Mouse (Mus musculus) heart, embryonic 13.5 days (tissue): Measurements from ENCODE around the gene Junb. TPM values are rescaled to one million over a fixed set of nuclear protein-coding genes. Genes with fewer than 3 reads are reported as not detected.

Experiments
- ATAC-seq: fragments of 200-750 bp; cut with Nextera tagmentation; 2 replicates; pipeline ENCODE4 v1.8.0; 2017; ENCODE audit warnings: moderate TSS enrichment; ENCODE audit not compliant: insufficient number of reproducible peaks, low FRiP score, low TSS enrichment; ENCODE audit errors: extremely low read depth
- H3K27ac ChIP-seq: fragments of 300-500 bp; sonication (generic); replicated peaks from 2 replicates; pipeline ENCODE4 v1.5.1; 2015; ENCODE audit warnings: moderate library complexity, mild to moderate bottlenecking, inconsistent platforms
- H3K27me3 ChIP-seq: fragments of 300-500 bp; sonication (generic); replicated peaks from 2 replicates; pipeline ENCODE4 v1.6.1; 2015; ENCODE audit warnings: mild to moderate bottlenecking, inconsistent platforms
- H3K36me3 ChIP-seq: fragments of 300-500 bp; sonication (generic); 2 replicates; pipeline ENCODE4 v1.6.1; 2015; ENCODE audit warnings: mild to moderate bottlenecking, inconsistent platforms
- H3K4me1 ChIP-seq: fragments of 300-500 bp; sonication (generic); 2 replicates; pipeline ENCODE4 v1.6.1; 2015; ENCODE audit warnings: inconsistent platforms
- H3K4me2 ChIP-seq: fragments of 300-500 bp; sonication (generic); 2 replicates; pipeline ENCODE4 v1.6.1; 2015; ENCODE audit warnings: inconsistent platforms, mild to moderate bottlenecking, moderate library complexity
- H3K4me3 ChIP-seq: fragments of 300-500 bp; sonication (generic); 2 replicates; pipeline ENCODE4 v1.5.1; 2015; ENCODE audit warnings: moderate library complexity, mild to moderate bottlenecking, inconsistent platforms
- H3K9ac ChIP-seq: fragments of 300-500 bp; sonication (generic); 2 replicates; pipeline ENCODE4 v1.6.1; 2015; ENCODE audit warnings: inconsistent platforms, mild to moderate bottlenecking, moderate library complexity
- H3K9me3 ChIP-seq: fragments of 300-500 bp; sonication (generic); 2 replicates; pipeline ENCODE4 v1.6.1; 2016; ENCODE audit warnings: inconsistent platforms
- WGBS: fragments of 180-500 bp; shearing (Covaris S2); methylation state at CpG from one replicate; pipeline ENCODE4 v1.1.7; 2015; ENCODE audit warnings: mixed read lengths; 5-methylcytosine and 5-hydroxymethylcytosine counted together
- polyA plus RNA-seq: library from polyadenylated mRNA; unstranded; fragments of >200 nt; fragmentation: Nextera tagmentation; extraction: Ambion mirVana; gene quantifications from 2 replicates; pipeline ENCODE4 v1.2.1, GENCODE M21; 2015

Junb gene
- polyA plus RNA-seq, 1 experiment from 2014 or later = 12.9 TPM

DNA sequence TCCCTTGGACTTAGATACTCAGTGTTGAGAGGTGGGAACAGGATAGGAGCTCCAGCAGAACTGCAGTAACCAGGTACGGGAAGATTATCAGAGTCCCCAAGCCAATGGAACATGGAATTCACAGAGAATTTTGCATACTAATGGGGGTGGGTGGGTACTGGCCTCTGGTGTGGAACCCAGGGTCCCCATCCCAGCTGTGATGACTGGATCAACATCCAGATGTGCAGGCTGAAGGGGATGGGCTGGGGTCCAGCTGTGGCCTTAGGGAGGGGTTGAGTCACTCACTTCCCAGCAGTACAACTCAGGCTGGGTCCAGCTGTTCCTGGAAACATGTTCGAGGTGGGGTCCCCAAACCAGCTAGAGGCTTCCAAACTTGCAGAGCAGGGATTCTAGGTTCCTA is 9.4 kb upstream of the Junb start:
- H3K9me3 ChIP-seq = no peaks in the 10 kb centered on the region
- H3K27me3 ChIP-seq = peaks cover 28% of the 10 kb centered on the region
- WGBS = 62% methylated on average over 2 of the region's 2 CpGs
- H3K4me2 ChIP-seq = no peak overlapping the region
- H3K9ac ChIP-seq = 0 out of 2 replicates have a peak overlapping the region, but pooled peaks have one; percentile 10
- no peaks in the 10 kb centered on the region for H3K36me3 ChIP-seq
- H3K4me3 ChIP-seq = no peak overlapping the region
- H3K4me1 ChIP-seq = peaks cover 43% of the 10 kb centered on the region
- no peak for ATAC-seq
- no peak overlapping the region for H3K27ac ChIP-seq

DNA sequence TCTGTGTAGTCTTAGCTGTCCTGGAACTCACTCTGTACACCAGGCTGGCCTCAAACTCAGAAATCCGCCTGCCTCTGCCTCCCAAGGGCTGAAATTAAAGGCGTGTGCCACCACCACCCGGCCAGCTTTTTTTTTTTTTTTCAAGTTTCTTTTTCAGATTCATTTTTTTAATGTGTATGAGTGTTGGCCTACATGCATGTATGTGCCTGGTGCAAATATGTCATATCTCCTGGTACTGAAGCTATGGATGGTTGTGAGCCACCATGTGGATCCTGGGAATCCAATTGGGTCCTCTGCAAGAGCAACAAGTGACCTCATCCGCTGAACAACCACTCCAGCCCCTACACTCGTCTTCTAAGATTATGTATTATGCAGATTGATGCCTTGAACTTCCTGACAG is 8.9 kb upstream of the Junb start:
- H3K27me3 ChIP-seq = peaks cover 23% of the 10 kb centered on the region
- H3K4me3 ChIP-seq = no peak overlapping the region
- H3K36me3 ChIP-seq = no peaks in the 10 kb centered on the region
- no peak for ATAC-seq
- no peak overlapping the region for H3K9ac ChIP-seq
- 74% methylated on average over 5 of the region's 5 CpGs for WGBS
- H3K27ac ChIP-seq = no peak overlapping the region
- H3K4me2 ChIP-seq = no peak overlapping the region
- peaks cover 43% of the 10 kb centered on the region for H3K4me1 ChIP-seq
- H3K9me3 ChIP-seq = no peaks in the 10 kb centered on the region

DNA sequence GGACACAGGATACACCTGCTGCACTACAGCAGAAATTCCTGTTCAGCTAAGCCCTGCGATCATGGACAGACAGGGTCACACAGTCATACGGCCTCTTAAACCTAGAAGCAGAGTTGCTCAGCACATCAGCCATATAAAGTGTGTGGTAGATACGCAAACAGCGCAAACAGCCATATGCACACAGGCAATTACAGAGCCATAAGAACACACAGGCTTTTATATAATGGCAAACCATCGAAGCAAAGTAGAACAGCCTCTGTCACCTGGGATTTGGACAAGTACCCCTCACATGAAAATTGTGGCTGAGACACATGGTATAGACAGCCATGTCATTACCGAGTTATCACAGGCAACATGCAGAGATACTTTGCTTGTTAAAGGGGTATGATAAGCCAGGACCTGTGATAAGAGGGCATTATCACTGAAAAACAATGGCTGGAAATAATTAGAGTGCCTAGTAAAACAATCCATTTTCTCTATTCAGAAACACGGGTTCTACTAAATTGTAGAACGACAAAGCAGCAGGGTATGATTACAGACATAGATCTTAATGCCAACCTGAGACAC is 7.9 kb upstream of the Junb start:
- H3K27ac ChIP-seq = peak overlapping the region; percentile 72; the same call in 1 of the 2 replicates
- no peak for ATAC-seq
- peak overlapping the region; percentile 99 for H3K4me2 ChIP-seq
- H3K36me3 ChIP-seq = no peaks in the 10 kb centered on the region
- H3K9ac ChIP-seq = peak overlapping the region; percentile 83
- peaks cover 22% of the 10 kb centered on the region for H3K27me3 ChIP-seq
- H3K4me1 ChIP-seq = peaks cover 52% of the 10 kb centered on the region
- H3K4me3 ChIP-seq = peak overlapping the region; percentile 66
- 31% methylated on average over 8 of the region's 8 CpGs for WGBS
- no peaks in the 10 kb centered on the region for H3K9me3 ChIP-seq

DNA sequence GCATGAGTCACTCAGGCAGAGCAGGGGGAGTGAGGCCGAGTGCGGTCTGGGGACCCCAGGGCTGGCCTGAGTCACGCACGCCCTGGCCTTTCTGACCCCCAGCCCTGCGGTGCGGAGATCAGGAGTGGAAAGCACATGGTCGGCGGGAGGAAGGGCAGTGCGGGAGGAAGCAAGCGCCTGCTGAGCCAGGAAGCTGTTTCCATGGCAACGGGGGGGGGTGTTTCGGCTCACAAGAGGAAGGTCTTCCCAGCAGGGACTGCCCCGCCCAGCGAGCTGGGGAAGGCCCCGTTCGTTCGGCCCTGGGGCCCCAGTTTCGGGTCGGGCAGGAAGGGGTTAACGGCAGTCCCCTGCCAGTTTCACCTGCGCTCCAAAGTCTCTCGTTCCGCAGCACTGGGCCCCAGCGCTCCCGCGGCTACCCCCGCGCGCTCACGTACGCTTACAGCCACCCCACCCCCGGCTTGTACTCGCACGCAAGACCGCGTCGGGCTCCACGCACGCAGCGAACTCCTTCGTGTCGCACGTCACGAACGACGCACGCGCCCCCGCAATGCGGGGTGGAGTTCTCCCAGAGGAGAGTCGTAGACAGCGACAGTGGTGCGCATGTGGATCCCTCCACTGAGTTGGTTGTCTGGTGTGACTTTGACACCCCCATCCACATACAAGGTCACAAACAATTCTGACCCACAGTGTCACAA is 7.3 kb upstream of the Junb start:
- Histone ChIP-seq H3K36me3 (no peaks in the 10 kb centered on the region), H3K9ac (peak overlapping the region; percentile 83), H3K27ac (peak overlapping the region; percentile 72), H3K4me1 (peaks cover 53% of the 10 kb centered on the region), H3K4me2 (peak overlapping the region; percentile 99), H3K9me3 (no peaks in the 10 kb centered on the region), H3K4me3 (peak overlapping the region; percentile 66), H3K27me3 (peaks cover 22% of the 10 kb centered on the region)
- peak; percentile 27 for ATAC-seq
- WGBS = 1% methylated on average over 53 of the region's 53 CpGs

GRCm38 (mm10) chr8:84985049-84985683 is 6.6 kb upstream of the Junb start:
- H3K9ac ChIP-seq = peak overlapping the region; percentile 83
- peak overlapping the region; percentile 66 for H3K4me3 ChIP-seq
- H3K27ac ChIP-seq = peak overlapping the region; percentile 72
- peaks cover 22% of the 10 kb centered on the region for H3K27me3 ChIP-seq
- no peak for ATAC-seq
- 2% methylated on average over 23 of the region's 23 CpGs for WGBS
- H3K9me3 ChIP-seq = no peaks in the 10 kb centered on the region
- peaks cover 57% of the 10 kb centered on the region for H3K4me1 ChIP-seq
- H3K36me3 ChIP-seq = no peaks in the 10 kb centered on the region
- peak overlapping the region; percentile 99 for H3K4me2 ChIP-seq

- H3K9me3 ChIP-seq = no peaks in the 10 kb centered on the region
- peaks cover 22% of the 10 kb centered on the region for H3K27me3 ChIP-seq
- H3K36me3 ChIP-seq = no peaks in the 10 kb centered on the region
- WGBS = 11% methylated on average over 16 of the region's 16 CpGs
- H3K9ac ChIP-seq = peak overlapping the region; percentile 83
- H3K27ac ChIP-seq = peak overlapping the region; percentile 72
- ATAC-seq = no peak
- peak overlapping the region; percentile 66 for H3K4me3 ChIP-seq
- H3K4me1 ChIP-seq = peaks cover 63% of the 10 kb centered on the region
- peak overlapping the region; percentile 99 for H3K4me2 ChIP-seq
Measured at GRCm38 (mm10) chr8:84984294-84985048, 6.0 kb upstream of the Junb start.

GRCm38 (mm10) chr8:84982499-84983011 is 4.0 kb upstream of the Junb start:
- WGBS = 57% methylated on average over 3 of the region's 3 CpGs
- H3K4me2 ChIP-seq = no peak overlapping the region
- no peaks in the 10 kb centered on the region for H3K9me3 ChIP-seq
- H3K4me3 ChIP-seq = no peak overlapping the region
- ATAC-seq = no peak
- peaks cover 76% of the 10 kb centered on the region for H3K4me1 ChIP-seq
- peaks cover 13% of the 10 kb centered on the region for H3K27me3 ChIP-seq
- no peaks in the 10 kb centered on the region for H3K36me3 ChIP-seq
- no peak overlapping the region for H3K9ac ChIP-seq
- no peak overlapping the region for H3K27ac ChIP-seq

- Histone ChIP-seq H3K36me3 (no peaks in the 10 kb centered on the region), H3K27ac (peak overlapping the region; percentile 90; the same call in 1 of the 2 replicates), H3K4me2 (no peak overlapping the region), H3K27me3 (peaks cover 6% of the 10 kb centered on the region), H3K4me3 (no peak overlapping the region), H3K9me3 (no peaks in the 10 kb centered on the region), H3K9ac (no peak overlapping the region), H3K4me1 (peaks cover 81% of the 10 kb centered on the region)
- no peak for ATAC-seq
- WGBS = 70% methylated on average over 15 of the region's 15 CpGs
Measured at GRCm38 (mm10) chr8:84981644-84982498, 3.4 kb upstream of the Junb start.

DNA sequence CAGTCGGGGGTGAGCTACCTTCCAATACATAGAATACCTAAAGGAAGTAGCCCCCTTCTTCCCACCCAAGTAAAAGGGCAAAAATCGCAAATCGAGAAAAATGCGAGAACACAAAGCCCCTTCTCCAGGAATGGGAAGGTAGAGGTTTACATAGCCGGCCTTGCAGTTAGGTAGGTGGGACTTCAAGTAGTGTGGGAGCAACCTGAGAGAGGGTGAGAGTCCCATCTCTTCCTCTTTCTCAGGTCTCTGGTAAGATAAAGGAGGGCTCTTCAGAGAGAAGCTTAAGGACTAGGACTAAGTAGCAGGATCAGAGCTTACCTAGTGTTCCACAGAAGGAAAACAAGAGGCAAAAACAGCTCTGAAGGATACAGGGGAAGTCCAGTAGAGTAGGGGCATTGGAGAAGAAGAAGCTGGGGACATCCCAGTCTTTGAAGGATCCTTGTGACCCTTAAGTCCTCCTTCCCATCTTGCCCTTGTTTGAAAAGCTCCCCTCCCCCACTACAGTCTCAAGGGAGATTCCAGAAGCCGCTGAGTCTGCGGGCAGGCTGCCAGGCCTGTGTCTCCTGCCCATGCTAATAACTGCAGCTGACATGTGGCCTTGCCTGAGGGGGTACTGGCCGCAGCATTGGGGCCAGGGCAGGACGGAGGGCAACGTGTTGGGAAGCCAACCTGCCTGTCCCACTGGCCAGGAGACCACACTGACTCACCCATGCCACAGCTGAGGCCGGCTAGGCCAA is 2.3 kb upstream of the Junb start:
- H3K4me1 ChIP-seq = peaks cover 79% of the 10 kb centered on the region
- peak overlapping the region; percentile 73 for H3K4me3 ChIP-seq
- no peaks in the 10 kb centered on the region for H3K27me3 ChIP-seq
- peak overlapping the region; percentile 99 for H3K4me2 ChIP-seq
- no peaks in the 10 kb centered on the region for H3K36me3 ChIP-seq
- no peaks in the 10 kb centered on the region for H3K9me3 ChIP-seq
- ATAC-seq = no peak
- H3K9ac ChIP-seq = peak overlapping the region; percentile 88
- peak overlapping the region; percentile 90 for H3K27ac ChIP-seq
- 29% methylated on average over 11 of the region's 11 CpGs for WGBS
